Mouse (Mus musculus) T-helper 1 cell (primary cell): ENCODE measurements at regions not wholly inside any gene's neighbourhood (a gene's known extent, or its start where the extent isn't known, plus 50 kb on each side); places are given as distances from the start of the nearest gene placed in this dataset.

Source experiments
- in situ Hi-C: fragments of 300-600 bp; cut with MboI, MseI; formaldehyde crosslinking; loops from one replicate; pipeline ENCODE4 v1.15.1; 2025; ENCODE audit warnings: high pct_unique_total_duplicates

DNA sequence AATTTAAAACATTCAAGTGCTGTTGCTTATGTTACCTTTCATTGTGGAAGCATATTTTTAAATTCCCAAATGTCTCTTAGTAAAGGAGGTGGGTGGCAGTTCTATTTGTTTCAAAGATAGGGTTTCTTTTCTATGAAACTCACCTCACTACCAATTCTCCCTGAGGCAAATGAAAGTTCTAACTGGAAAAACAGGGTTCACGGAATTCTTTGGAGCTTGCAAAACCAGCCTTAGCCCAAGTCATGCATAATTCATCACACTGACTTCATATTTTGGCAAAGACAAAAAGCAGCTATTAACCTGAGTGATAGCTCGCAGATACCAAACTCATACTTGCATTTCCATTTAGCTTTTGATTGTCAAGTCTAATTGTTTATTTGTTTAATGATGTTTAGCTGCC is 73.8 kb downstream of the Dio2 start:
- in situ Hi-C loops, result no loop called here

DNA sequence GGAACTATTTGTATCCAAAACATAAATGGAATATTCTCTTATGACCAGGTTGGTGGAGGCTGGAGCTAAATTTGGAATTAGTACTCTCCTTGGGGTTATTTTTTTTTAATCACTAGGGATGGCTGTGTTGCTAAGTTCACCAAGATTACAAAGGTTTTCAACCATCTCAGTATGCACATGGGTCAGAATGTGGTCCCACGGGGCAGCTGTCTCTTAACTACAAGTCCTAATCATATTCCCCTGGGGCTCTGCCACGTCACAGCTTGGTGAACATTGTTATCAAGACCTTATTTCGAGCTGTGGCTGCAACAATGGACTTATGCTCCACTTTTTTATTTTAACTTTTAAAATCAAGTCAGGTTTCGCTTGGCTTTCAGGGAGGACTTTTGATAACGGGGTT is 92.8 kb downstream of the Dio2 start:
- in situ Hi-C loops, result no loop called here

DNA sequence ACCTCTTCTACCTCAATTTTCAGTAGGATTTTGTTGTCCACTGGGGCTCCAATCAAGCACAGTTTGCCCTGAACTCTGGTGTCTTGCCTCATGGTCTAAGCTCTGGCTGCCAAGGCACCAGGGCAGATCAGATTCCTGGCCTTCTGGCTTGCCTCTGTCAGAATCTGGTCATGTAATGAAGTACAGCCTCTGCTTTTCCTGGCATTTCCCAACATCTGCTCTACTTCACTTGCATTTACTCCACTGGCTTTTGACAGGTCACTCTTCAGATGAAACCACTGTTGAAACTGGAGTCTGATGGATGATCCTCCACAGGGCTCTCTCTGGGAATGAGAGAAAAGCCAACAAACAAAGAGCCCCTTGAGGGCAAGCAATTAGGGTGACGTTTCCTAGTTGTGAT is 94.3 kb downstream of the Dio2 start:
- in situ Hi-C loops, result no loop called here

DNA sequence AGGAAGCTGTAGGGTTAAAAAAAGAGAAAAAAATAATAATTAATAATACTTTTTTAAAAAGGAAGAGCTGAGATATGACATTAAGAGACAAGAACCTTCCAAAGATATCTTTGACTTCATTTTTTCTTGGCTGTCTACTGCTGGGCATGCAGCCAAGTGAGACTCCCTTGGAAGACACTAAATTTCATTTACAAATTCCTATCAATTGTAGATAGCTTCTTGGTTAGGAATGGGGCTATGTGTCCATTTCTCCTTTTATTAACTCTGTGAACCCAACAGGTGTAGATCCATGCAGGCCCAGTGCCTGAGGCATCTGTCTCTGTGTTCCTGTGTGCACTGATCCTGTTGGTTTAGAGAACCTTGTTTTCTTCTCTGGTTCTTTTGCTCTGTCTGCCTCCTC is 113.4 kb downstream of the Dio2 start:
- in situ Hi-C loops, result no loop called here

DNA sequence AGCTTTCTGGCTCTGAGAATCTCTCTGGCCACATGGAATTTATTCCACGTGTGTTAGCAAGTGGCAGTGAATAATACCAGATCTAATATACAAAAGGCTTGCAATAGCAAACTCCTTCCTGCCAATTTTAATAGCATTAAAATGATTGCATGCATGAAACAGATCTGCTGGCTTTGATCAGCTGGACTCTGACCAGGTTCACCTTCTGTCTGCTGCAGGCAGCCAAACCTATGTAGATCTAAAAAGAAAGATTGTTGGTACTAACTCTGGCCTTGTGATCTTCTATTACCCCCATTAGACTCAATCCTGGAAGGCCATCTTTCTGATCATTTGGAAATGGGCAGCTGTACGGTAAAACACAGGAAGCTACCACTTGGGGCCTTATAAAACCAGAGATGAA is 114.8 kb downstream of the Dio2 start:
- in situ Hi-C loops, result no loop called here

DNA sequence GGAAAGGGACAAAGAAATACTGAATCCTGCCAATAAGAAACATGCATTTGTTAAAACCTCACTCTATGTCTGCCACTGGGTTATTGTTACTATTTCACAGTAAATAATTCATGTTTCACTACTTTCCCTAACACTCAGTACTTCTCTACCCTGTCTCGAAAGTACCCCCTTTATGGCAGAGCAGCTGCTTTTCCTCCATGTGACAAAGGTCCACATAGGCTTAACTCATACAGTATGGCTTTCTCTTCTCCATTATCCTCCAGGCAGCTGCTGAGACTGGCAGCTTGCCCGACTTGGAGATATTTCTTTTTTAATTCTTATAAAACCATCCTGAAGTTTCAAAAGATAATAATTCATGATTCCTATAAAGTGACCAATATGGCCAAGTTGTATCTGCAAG is 129.4 kb downstream of the Dio2 start:
- in situ Hi-C loops, result no loop called here

DNA sequence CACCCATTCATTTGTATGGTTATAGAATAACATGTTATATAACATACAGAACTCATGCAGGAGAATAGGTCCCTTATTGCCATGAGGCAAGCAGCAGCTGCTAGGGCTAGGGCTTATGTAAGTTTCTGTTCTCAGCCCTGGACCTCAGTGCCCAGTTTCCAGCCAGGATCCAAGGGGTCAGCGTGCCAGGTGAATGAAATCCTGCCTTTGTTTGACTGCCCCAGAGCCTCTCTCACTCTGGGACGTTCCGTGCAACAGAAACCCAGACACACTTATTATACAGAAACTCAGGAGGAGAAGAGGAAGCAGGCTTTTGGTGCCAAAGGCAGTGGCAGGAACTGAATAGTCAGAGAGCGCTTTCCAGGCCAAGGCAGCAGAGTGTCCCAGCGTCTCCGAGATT is 130.3 kb downstream of the Dio2 start:
- in situ Hi-C loops, result no loop called here

DNA sequence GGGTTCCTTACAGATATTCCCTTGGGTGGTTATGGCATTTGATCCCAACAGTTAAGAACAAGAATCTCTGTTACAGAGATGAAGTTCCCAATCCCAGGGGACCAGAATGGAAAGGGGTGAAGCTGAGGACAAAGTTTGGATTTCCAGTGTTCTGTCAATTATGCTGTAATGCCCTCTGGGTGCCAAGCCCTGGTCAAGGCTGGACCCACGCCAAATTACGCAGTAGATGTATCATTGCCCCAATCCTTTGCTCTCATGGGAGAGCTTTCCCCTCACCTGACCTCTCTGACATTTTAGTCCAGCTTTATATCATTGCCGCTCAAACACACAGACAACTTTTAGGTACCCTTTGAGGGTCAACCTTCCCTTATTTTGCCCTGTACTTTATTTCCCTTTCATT is 158.2 kb downstream of the Dio2 start:
- in situ Hi-C loops, result no loop called here

DNA sequence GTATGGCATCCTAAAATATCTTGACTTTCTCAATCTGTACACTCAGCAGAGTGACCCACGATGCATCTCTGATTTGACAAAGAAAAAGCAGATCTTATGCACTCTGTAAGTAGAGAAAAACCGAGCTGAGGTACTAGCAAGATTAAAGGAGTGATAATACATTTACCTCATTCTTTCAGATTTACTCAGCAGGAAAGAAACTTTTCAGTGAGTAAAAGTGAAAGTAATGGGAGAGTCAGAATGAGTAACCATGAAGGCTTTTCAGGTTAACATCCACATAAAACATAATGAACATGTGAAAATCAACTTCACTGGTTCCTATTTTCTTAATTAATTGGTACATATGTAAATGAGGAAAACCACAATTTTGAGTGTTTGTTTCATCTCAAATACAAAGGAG is 162.1 kb downstream of the Dio2 start:
- in situ Hi-C loops, result no loop called here

DNA sequence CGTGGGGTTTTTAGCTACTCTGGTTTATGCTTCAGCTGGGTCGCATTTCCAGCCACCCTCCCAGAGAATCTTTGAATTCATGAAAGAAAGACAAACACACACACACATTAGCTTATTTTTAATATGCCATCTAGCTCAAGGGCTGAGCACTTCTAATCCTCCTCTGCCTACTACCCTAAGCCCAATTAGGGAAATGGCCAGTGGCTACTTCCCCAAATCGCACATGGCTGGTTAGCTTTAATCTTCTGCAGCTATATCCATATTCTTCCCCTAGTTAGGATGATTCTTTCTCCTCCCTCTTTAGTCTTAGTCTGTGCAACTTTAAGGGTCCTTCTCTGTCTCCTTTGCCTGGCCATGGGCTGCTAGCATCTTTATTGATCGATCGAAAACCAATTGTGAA is 166.3 kb downstream of the Dio2 start:
- in situ Hi-C loops, result no loop called here

DNA sequence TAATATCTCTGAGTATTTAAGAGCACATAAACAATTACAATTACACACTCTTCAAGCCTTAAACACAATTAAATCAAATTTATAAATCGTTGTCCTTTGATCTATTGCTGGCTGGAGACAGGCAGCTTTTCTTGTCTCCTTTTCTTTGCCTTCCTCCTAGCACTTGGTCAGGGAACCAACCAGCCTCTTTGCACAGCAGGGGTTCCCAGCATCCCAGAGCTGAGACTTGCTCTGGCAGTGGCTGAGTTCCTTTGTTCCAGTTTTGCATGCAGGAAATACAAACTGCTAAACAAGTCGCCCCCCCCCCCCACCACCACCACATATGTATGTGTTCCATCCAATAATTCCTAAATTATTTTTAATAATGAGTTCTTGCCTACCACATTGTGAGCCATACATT is 166.7 kb downstream of the Dio2 start:
- in situ Hi-C loops, result no loop called here

DNA sequence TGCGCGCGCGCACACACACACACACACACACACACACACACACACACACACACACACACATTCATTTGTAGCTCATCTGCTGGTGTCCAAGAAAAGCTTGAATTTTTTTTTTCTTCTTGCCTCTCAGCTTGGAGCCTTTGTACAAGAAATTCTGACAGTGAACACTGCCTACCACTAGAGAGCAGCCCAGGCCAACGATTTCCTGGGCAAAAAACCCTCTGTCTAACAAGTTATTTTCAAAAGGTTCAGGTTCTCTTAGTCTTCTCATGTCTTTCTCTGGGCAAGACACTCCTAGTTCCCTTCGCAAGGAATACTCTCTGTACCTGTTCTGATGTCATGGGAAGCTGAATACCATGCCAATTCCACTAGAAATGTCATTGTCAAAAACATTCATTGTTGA is 171.9 kb downstream of the Dio2 start:
- in situ Hi-C loops, result loop anchor here (10.0 kb wide), 1 partner anchor 748 kb away; no protein-coding TSS in a partner anchor

DNA sequence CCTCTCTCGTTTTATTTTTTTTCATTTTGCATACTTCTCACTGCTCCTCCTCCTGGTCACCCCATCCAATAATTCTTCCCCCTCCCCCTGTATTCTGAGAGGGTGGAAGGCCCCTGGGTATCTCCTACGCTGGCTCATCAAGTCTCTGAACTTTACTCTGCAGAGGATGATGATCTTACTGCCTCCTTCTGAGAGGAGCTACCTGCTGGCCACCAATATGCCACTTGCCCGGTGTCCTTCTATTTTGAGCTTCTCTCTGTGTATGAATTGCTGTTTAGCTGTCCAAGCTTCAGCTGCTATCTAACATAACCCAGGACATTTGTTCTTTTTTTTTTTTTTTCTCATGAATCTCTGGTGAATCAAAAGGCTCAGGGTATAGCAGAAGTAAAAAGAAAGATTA is 173.2 kb downstream of the Dio2 start:
- in situ Hi-C loops, result loop anchor here (10.0 kb wide), 1 partner anchor 750 kb away; no protein-coding TSS in a partner anchor

DNA sequence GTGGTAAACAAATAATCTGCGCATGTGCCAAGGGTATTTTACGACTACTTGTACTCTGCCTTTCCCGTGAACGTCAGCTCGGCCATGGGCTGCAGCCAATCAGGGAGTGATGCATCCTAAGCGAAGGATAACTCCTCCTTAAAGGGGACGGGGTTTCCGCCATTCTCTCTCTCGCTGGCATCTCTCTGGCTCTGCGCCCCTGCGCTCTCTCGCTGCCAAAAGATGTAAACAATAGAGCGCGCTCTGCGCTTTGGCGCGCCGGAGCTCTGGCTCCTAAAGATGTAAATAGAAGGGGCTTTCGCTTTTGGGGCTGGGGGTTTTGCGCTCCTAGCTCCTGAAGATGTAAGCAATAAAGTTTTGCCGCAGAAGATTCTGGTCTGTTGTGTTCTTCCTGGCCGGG is 173.6 kb downstream of the Dio2 start:
- in situ Hi-C loops, result loop anchor here (10.0 kb wide), 1 partner anchor 750 kb away; no protein-coding TSS in a partner anchor

DNA sequence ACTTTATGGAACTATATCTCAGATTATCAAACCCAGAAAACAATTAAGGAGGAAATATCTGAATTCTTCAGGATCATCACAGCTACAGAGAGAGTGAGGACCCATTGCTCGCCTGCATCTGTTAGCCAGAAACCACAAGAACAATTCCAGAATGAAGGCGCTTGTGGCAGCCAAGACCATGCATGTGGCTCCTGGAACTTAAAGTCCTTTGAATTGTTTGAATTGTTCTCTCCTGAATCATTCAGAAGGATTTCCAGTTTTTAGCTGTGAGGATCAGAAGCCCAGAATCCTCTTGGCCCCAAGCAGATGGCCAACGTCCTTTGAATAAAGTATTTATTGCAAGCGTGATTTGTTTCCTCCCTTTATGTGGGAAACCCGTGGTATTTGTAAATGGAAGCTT is 195.9 kb downstream of the Dio2 start:
- in situ Hi-C loops, result no loop called here
